Mouse (Mus musculus) embryo, embryonic 10 days (tissue): ENCODE measurements at regions not wholly inside any gene's neighbourhood (a gene's known extent, or its start where the extent isn't known, plus 50 kb on each side); places are given as distances from the start of the nearest gene placed in this dataset.

ENCODE experiments used
- DNase-seq: peaks from one replicate; pipeline ENCODE4 v3.0.0-alpha.2; 2015; ENCODE audit warnings: low spot score

GRCm38 (mm10) chr6:100045109-100045508 is 242.2 kb downstream of the Rybp start:
- no peak for DNase-seq

GRCm38 (mm10) chr6:100041161-100041560 is 246.1 kb downstream of the Rybp start:
- DNase-seq = peak; percentile 39

- no peak for DNase-seq
These were observed 246.8 kb downstream of the Rybp start for GRCm38 (mm10) chr6:100040459-100040984.

- DNase-seq = no peak
These were observed 254.6 kb downstream of the Rybp start for GRCm38 (mm10) chr6:100032701-100033100.

GRCm38 (mm10) chr6:100030522-100030921 is 256.8 kb downstream of the Rybp start:
- DNase-seq = peak; percentile 72

- no peak for DNase-seq
These were observed 257.3 kb downstream of the Rybp start for GRCm38 (mm10) chr6:100030010-100030409.

GRCm38 (mm10) chr6:100027524-100027923 is 259.8 kb downstream of the Rybp start:
- DNase-seq = no peak

- no peak for DNase-seq
These were observed 261.7 kb downstream of the Rybp start for GRCm38 (mm10) chr6:100025531-100025951.

- DNase-seq = no peak
These were observed 263.7 kb downstream of the Rybp start for GRCm38 (mm10) chr6:100023434-100024095.

- no peak for DNase-seq
These were observed 268.3 kb downstream of the Rybp start for GRCm38 (mm10) chr6:100019016-100019415.

- peak; percentile 70 for DNase-seq
These were observed 273.3 kb downstream of the Rybp start for GRCm38 (mm10) chr6:100013949-100014348.

GRCm38 (mm10) chr6:100011520-100012062 is 275.7 kb downstream of the Rybp start:
- peak; percentile 56 for DNase-seq

GRCm38 (mm10) chr6:100010954-100011481 is 276.3 kb downstream of the Rybp start:
- DNase-seq = no peak

- DNase-seq = peak; percentile 86
These were observed 273.6 kb upstream of the Prok2 start for GRCm38 (mm10) chr6:99999711-100000365.

- no peak for DNase-seq
These were observed 270.1 kb upstream of the Prok2 start for GRCm38 (mm10) chr6:99995970-99996956.

- no peak for DNase-seq
These were observed 267.8 kb upstream of the Prok2 start for GRCm38 (mm10) chr6:99994026-99994425.

GRCm38 (mm10) chr6:99991079-99991478 is 264.9 kb upstream of the Prok2 start:
- no peak for DNase-seq

GRCm38 (mm10) chr6:99990604-99991003 is 264.4 kb upstream of the Prok2 start:
- DNase-seq = no peak

- no peak for DNase-seq
These were observed 260.3 kb upstream of the Prok2 start for GRCm38 (mm10) chr6:99986449-99986848.

GRCm38 (mm10) chr6:99985322-99985721 is 259.1 kb upstream of the Prok2 start:
- no peak for DNase-seq

GRCm38 (mm10) chr6:99984856-99985224 is 258.6 kb upstream of the Prok2 start:
- no peak for DNase-seq
